Mouse (Mus musculus): ENCODE results near the gene Dnajc5. TPM values are rescaled to one million over a fixed set of nuclear protein-coding genes. Genes with fewer than 3 reads are reported as not detected.

Dnajc5 gene
- polyA plus RNA-seq, 2 experiments: 13.9 to 20.0 TPM

DNA sequence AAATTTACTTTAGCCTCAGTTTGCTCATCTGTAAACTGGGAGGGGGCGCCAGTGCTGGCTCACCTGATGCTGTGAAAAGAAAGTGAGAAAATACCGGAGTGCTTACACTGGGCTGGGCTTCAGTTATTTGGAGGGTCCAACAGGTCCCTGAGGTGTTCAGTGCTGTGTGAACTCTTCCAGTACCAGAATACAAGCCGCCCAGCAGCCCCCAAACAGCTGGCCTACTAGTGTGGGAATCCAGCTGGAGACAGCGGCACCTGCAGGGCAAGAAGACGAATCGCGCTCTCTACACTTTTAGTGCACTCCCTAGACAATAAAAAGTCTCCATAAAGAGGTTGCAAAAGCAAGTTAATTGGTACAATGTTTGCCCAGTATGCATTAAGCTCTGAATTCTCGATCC, 24.0 kb upstream of the Dnajc5 start:
- Histone ChIP-seq H3K4me2 (ENCODE audit: low read depth) (peak overlapping the region; percentile 75), H3K4me1 (replicated peaks; ENCODE audit: control insufficient read depth in 2 of 2, insufficient read depth in 2 of 2, low read length in 1 of 2) (peaks cover 5 to 13% of the 10 kb centered on the region in 2 experiments), H3K4me3 (ENCODE audit: insufficient read depth in 1 of 2, low read depth in 2 of 2, low read length in 2 of 2) (peak overlapping the region; percentile 65 to 77), H3K9ac (replicated peaks) (peak overlapping the region; percentile 65), H3K27ac (peak overlapping the region; percentile 89), H3K36me3 (replicated peaks; ENCODE audit: control insufficient read depth, insufficient read depth, low read depth) (peaks cover 16% of the 10 kb centered on the region), H3K27me3 (ENCODE audit: control insufficient read depth, insufficient read depth, low read length) (no peaks in the 10 kb centered on the region), H3K9me3 (ENCODE audit: control insufficient read depth, low read length) (no peaks in the 10 kb centered on the region)
- ATAC-seq (ENCODE audit: insufficient read depth): peak; percentile 46; the same call in 1 of the 2 replicates
- peak; percentile 83 for TF ChIP-seq CTCF (IDR thresholded peaks at IDR 0.05; ENCODE audit: low read depth)
- no peak for TF ChIP-seq EP300 (IDR thresholded peaks at IDR 0.05; ENCODE audit: low read depth)
- peak; percentile 61 to 68 (median 64) for DNase-seq (ENCODE audit: low read depth in 3 of 3, low spot score in 3 of 3)
- WGBS (ENCODE audit: insufficient replicate concordance): 6% methylated on average over 8 of the region's 8 CpGs

GRCm38 (mm10) chr2:181496831-181497547, 23.3 kb upstream of the Dnajc5 start, which contains the start of gene Tpd52l2:
Tpd52l2 (plus strand) TSS chr2:181497142.
- DNase-seq (ENCODE audit: low read depth in 3 of 3, low spot score in 3 of 3) (peak; percentile 97), ATAC-seq (ENCODE audit: insufficient read depth) (peak; percentile 96)
- under 1% methylated on average over 46 of the region's 46 CpGs for WGBS (ENCODE audit: insufficient replicate concordance)
- H3K9me3 ChIP-seq (ENCODE audit: control insufficient read depth, low read length): no peaks in the 10 kb centered on the region
- peak within 1 kb of the TSS; percentile 75 for H3K4me2 ChIP-seq (ENCODE audit: low read depth)
- H3K4me1 ChIP-seq (replicated peaks; ENCODE audit: control insufficient read depth in 2 of 2, insufficient read depth in 2 of 2, low read length in 1 of 2): peaks cover 5 to 8% of the 10 kb centered on the region in 2 experiments
- TF ChIP-seq CTCF (IDR thresholded peaks at IDR 0.05; ENCODE audit: low read depth): no peak
- no peak for TF ChIP-seq EP300 (IDR thresholded peaks at IDR 0.05; ENCODE audit: low read depth)
- H3K36me3 ChIP-seq (replicated peaks; ENCODE audit: control insufficient read depth, insufficient read depth, low read depth): peaks cover 23% of the 10 kb centered on the region
- H3K4me3 ChIP-seq (ENCODE audit: insufficient read depth in 1 of 2, low read depth in 2 of 2, low read length in 2 of 2): peak within 1 kb of the TSS; percentile 77 to 79
- H3K9ac ChIP-seq (replicated peaks): peak within 1 kb of the TSS; percentile 91
- peak within 1 kb of the TSS; percentile 96 for H3K27ac ChIP-seq
- H3K27me3 ChIP-seq (ENCODE audit: control insufficient read depth, insufficient read depth, low read length): no peaks in the 10 kb centered on the region

DNA sequence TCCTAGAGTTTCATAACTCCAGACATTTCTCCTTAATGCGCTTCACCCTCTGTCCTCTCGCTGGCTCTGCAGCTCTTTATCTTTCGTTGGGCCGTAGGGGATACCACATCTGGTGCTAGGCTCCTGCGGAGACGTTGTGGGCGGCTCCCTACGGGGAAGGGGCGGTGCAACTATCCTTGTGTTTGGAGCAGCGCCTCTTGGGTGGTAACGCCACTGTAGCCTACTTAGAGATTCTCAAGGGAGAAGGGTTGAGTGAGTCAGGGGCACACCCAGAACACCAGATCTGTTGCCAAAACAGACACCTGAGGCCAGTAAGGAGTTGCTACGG, 22.8 kb upstream of the Dnajc5 start:
- Histone ChIP-seq H3K4me3 (ENCODE audit: insufficient read depth in 1 of 2, low read depth in 2 of 2, low read length in 2 of 2) (peak overlapping the region; percentile 77 to 79), H3K27me3 (ENCODE audit: control insufficient read depth, insufficient read depth, low read length) (no peaks in the 10 kb centered on the region), H3K36me3 (replicated peaks; ENCODE audit: control insufficient read depth, insufficient read depth, low read depth) (peaks cover 29% of the 10 kb centered on the region), H3K9me3 (ENCODE audit: control insufficient read depth, low read length) (no peaks in the 10 kb centered on the region), H3K9ac (replicated peaks) (peak overlapping the region; percentile 91), H3K27ac (peak overlapping the region; percentile 96), H3K4me1 (replicated peaks; ENCODE audit: control insufficient read depth in 2 of 2, insufficient read depth in 2 of 2, low read length in 1 of 2) (peaks cover 5 to 6% of the 10 kb centered on the region in 2 experiments), H3K4me2 (ENCODE audit: low read depth) (peak overlapping the region; percentile 75)
- ATAC-seq (ENCODE audit: insufficient read depth): peak; percentile 85
- TF ChIP-seq EP300 (IDR thresholded peaks at IDR 0.05; ENCODE audit: low read depth) (no peak), CTCF (IDR thresholded peaks at IDR 0.05; ENCODE audit: low read depth) (no peak; the same call in 1 of the 2 replicates)
- WGBS (ENCODE audit: insufficient replicate concordance): 0% methylated on average over 12 of the region's 12 CpGs
- DNase-seq (ENCODE audit: low read depth in 3 of 3, low spot score in 3 of 3): peak; percentile 80 to 86 (median 82)

GRCm38 (mm10) chr2:181498644-181499043, 21.6 kb upstream of the Dnajc5 start:
- H3K4me3 ChIP-seq (ENCODE audit: insufficient read depth in 1 of 2, low read depth in 2 of 2, low read length in 2 of 2): peak overlapping the region in 1 of 2 experiments; percentile 77; a peak in 2 of 4 replicates
- no peak overlapping the region for H3K9ac ChIP-seq (replicated peaks)
- peak overlapping the region; percentile 96 for H3K27ac ChIP-seq
- peaks cover 5 to 6% of the 10 kb centered on the region in 2 experiments for H3K4me1 ChIP-seq (replicated peaks; ENCODE audit: control insufficient read depth in 2 of 2, insufficient read depth in 2 of 2, low read length in 1 of 2)
- WGBS (ENCODE audit: insufficient replicate concordance): 63% methylated on average over 4 of the region's 4 CpGs
- DNase-seq (ENCODE audit: low read depth in 3 of 3, low spot score in 3 of 3): no peak
- no peak for ATAC-seq (ENCODE audit: insufficient read depth)
- peak overlapping the region; percentile 75 for H3K4me2 ChIP-seq (ENCODE audit: low read depth)
- no peaks in the 10 kb centered on the region for H3K27me3 ChIP-seq (ENCODE audit: control insufficient read depth, insufficient read depth, low read length)
- TF ChIP-seq EP300 (IDR thresholded peaks at IDR 0.05; ENCODE audit: low read depth): no peak
- no peak for TF ChIP-seq CTCF (IDR thresholded peaks at IDR 0.05; ENCODE audit: low read depth)
- no peaks in the 10 kb centered on the region for H3K9me3 ChIP-seq (ENCODE audit: control insufficient read depth, low read length)
- H3K36me3 ChIP-seq (replicated peaks; ENCODE audit: control insufficient read depth, insufficient read depth, low read depth): peaks cover 35% of the 10 kb centered on the region

GRCm38 (mm10) chr2:181509191-181509590, 11.1 kb upstream of the Dnajc5 start:
- H3K36me3 ChIP-seq (replicated peaks; ENCODE audit: control insufficient read depth, insufficient read depth, low read depth): peaks cover 39% of the 10 kb centered on the region
- 74% methylated on average over 2 of the region's 2 CpGs for WGBS (ENCODE audit: insufficient replicate concordance)

More at GRCm38 (mm10) chr2:181509191-181509590, 11.1 kb upstream of the Dnajc5 start:
- DNase-seq (ENCODE audit: low read depth in 3 of 3, low spot score in 3 of 3) (no peak), ATAC-seq (ENCODE audit: insufficient read depth) (no peak)
- no peaks in the 10 kb centered on the region for H3K27me3 ChIP-seq (ENCODE audit: control insufficient read depth, insufficient read depth, low read length)
- TF ChIP-seq CTCF (IDR thresholded peaks at IDR 0.05; ENCODE audit: low read depth) (no peak), EP300 (IDR thresholded peaks at IDR 0.05; ENCODE audit: low read depth) (no peak)
- no peak overlapping the region for H3K4me3 ChIP-seq (ENCODE audit: insufficient read depth in 1 of 2, low read depth in 2 of 2, low read length in 2 of 2)
- no peak overlapping the region for H3K27ac ChIP-seq
- H3K9me3 ChIP-seq (ENCODE audit: control insufficient read depth, low read length): no peaks in the 10 kb centered on the region
- H3K4me1 ChIP-seq (replicated peaks; ENCODE audit: control insufficient read depth in 2 of 2, insufficient read depth in 2 of 2, low read length in 1 of 2): no peaks in the 10 kb centered on the region
- H3K9ac ChIP-seq (replicated peaks): no peak overlapping the region
- no peak overlapping the region for H3K4me2 ChIP-seq (ENCODE audit: low read depth)

All from liver, embryonic 14.5 days (tissue).